Mouse (Mus musculus) hindbrain, embryonic 11.5 days (tissue): ENCODE measurements at regions not wholly inside any gene's neighbourhood (a gene's known extent, or its start where the extent isn't known, plus 50 kb on each side); places are given as distances from the start of the nearest gene placed in this dataset.

Source experiments
- ATAC-seq: fragments of 200-750 bp; cut with Nextera tagmentation; 2 replicates; pipeline ENCODE4 v1.8.0; 2017; ENCODE audit warnings: mild to moderate bottlenecking, moderate TSS enrichment, moderate library complexity; ENCODE audit not compliant: low FRiP score
- DNase-seq: peaks from one replicate; pipeline ENCODE4 v3.0.0-alpha.2; 2015; ENCODE audit warnings: low spot score
- H3K27ac ChIP-seq: fragments of 300-500 bp; sonication (generic); 2 replicates; pipeline ENCODE4 v1.5.1; 2014; ENCODE audit warnings: mild to moderate bottlenecking, low read depth, low read length
- H3K27me3 ChIP-seq: fragments of 300-500 bp; sonication (generic); 2 replicates; pipeline ENCODE4 v1.6.1; 2014; ENCODE audit warnings: mild to moderate bottlenecking, low read length, moderate library complexity, mixed read lengths; ENCODE audit not compliant: control insufficient read depth, insufficient read depth
- H3K36me3 ChIP-seq: fragments of 300-500 bp; sonication (generic); 2 replicates; pipeline ENCODE4 v1.6.1; 2014; ENCODE audit warnings: mild to moderate bottlenecking, low read length, moderate library complexity, mixed read lengths; ENCODE audit not compliant: control insufficient read depth, insufficient read depth
- H3K4me1 ChIP-seq: fragments of 300-500 bp; sonication (generic); replicated peaks from 2 replicates; pipeline ENCODE4 v1.6.1; 2014; ENCODE audit warnings: low read length, mixed read lengths; ENCODE audit not compliant: control insufficient read depth, insufficient read depth
- H3K4me2 ChIP-seq: fragments of 300-500 bp; sonication (generic); replicated peaks from 2 replicates; pipeline ENCODE4 v1.6.1; 2014; ENCODE audit warnings: mild to moderate bottlenecking, low read depth, low read length
- H3K4me3 ChIP-seq: fragments of 300-500 bp; sonication (generic); 2 replicates; pipeline ENCODE4 v1.5.1; 2014; ENCODE audit warnings: low read depth, low read length
- H3K9ac ChIP-seq: fragments of 300-500 bp; sonication (generic); 2 replicates; pipeline ENCODE4 v1.6.1; 2014; ENCODE audit warnings: low read depth, low read length
- H3K9me3 ChIP-seq: fragments of 300-500 bp; sonication (generic); 2 replicates; pipeline ENCODE4 v1.6.1; 2016; ENCODE audit warnings: low read length; ENCODE audit not compliant: control insufficient read depth
- WGBS: fragments of 180-500 bp; shearing (Covaris S2); extraction: QIAGEN DNeasy Blood & Tissue Kit; methylation state at CpG from one replicate; pipeline ENCODE4 v1.1.7; 2014; 5-methylcytosine and 5-hydroxymethylcytosine counted together

GRCm38 (mm10) chr3:35359288-35359687 lies 394.6 kb upstream of the Atp11b start:
- no peak overlapping the region for H3K4me3 ChIP-seq
- no peaks in the 10 kb centered on the region for H3K4me1 ChIP-seq
- no peaks in the 10 kb centered on the region for H3K9me3 ChIP-seq
- H3K9ac ChIP-seq, result no peak overlapping the region
- H3K36me3 ChIP-seq, result no peaks in the 10 kb centered on the region
- no peak for DNase-seq
- no peak for ATAC-seq
- H3K27ac ChIP-seq, result no peak overlapping the region
- H3K27me3 ChIP-seq, result no peaks in the 10 kb centered on the region
- WGBS, result 66% methylated on average over 8 of the region's 8 CpGs
- no peak overlapping the region for H3K4me2 ChIP-seq

DNA sequence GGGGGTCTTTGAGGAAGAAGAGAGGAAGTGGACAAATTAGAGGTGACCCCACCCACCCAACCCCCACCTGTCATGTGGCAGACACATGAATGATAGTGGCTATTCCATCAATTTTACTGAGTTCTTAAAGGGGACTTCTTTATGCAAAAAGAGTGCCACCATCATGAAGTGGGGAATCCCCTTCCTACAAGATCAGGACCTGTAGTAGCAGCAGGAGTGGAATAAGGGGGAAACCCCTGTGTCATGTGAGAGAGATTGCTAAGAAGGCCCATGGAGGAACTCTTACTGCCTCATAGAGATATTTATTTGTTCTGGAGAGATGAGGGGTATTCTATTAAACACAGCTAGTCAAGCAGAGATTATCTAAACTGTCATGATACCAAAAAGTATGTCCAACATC lies 393.4 kb upstream of the Atp11b start:
- no peak for ATAC-seq
- H3K27me3 ChIP-seq, result no peaks in the 10 kb centered on the region
- no peaks in the 10 kb centered on the region for H3K36me3 ChIP-seq
- no peak overlapping the region for H3K9ac ChIP-seq
- H3K4me1 ChIP-seq, result no peaks in the 10 kb centered on the region
- H3K4me3 ChIP-seq, result no peak overlapping the region
- DNase-seq, result no peak
- H3K27ac ChIP-seq, result no peak overlapping the region
- H3K9me3 ChIP-seq, result no peaks in the 10 kb centered on the region
- H3K4me2 ChIP-seq, result no peak overlapping the region

DNA sequence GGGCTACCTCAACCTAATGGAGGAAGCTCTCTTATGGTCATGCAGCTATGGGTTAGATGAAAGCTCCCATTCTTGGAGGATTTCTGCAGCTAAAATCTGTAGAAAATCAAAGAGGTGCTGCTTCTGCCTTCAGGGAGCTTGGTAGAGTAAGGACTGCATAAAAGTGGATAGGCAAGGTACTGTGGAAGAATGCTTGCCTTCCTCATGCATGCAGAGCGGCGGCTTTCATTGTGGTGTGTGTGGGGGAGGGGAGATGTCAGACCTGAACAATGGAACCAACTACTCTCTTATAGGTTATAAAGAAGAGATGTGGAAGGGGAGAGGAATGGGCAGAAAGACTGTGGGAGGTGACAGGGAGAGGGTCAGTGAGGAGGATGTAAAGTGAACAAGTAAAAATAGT lies 392.8 kb upstream of the Atp11b start:
- no peaks in the 10 kb centered on the region for H3K9me3 ChIP-seq

DNA sequence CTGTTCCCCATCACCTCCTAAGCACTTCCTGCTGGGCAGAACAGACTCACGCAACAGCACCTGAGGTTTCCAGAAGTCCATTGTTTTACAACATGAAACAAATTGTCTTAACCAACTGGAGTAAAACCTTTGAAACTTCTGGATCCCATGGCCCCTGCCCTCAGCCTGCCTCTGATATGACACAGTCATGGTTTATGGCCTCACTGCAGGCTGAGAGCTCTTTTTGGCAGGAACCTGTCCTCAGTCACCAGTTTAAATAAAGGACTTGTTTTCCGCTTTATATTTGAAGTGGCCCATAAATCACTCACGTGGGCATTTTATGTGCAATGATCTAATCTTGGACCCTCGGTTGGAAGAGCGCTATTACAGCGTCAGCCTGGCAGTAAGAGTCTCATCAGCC lies 388.5 kb upstream of the Atp11b start:
- 93% methylated on average over 6 of the region's 6 CpGs for WGBS
- H3K9me3 ChIP-seq, result no peaks in the 10 kb centered on the region
- no peak overlapping the region for H3K9ac ChIP-seq
- no peaks in the 10 kb centered on the region for H3K36me3 ChIP-seq
- no peak overlapping the region for H3K27ac ChIP-seq
- H3K27me3 ChIP-seq, result no peaks in the 10 kb centered on the region
- H3K4me1 ChIP-seq, result no peaks in the 10 kb centered on the region
- no peak for ATAC-seq
- H3K4me2 ChIP-seq, result no peak overlapping the region
- DNase-seq, result no peak
- H3K4me3 ChIP-seq, result no peak overlapping the region

More for the DNA sequence above, 392.8 kb upstream of the Atp11b start:
- no peak overlapping the region for H3K27ac ChIP-seq
- H3K4me3 ChIP-seq, result no peak overlapping the region
- ATAC-seq, result no peak
- H3K27me3 ChIP-seq, result no peaks in the 10 kb centered on the region
- H3K9ac ChIP-seq, result no peak overlapping the region
- DNase-seq, result no peak
- 55% methylated on average over 2 of the region's 2 CpGs for WGBS
- H3K36me3 ChIP-seq, result no peaks in the 10 kb centered on the region
- H3K4me2 ChIP-seq, result no peak overlapping the region
- no peaks in the 10 kb centered on the region for H3K4me1 ChIP-seq

GRCm38 (mm10) chr3:35372276-35372675 lies 381.6 kb upstream of the Atp11b start:
- WGBS, result 86% methylated on average over 1 of the region's 1 CpGs
- no peak for ATAC-seq

GRCm38 (mm10) chr3:35387386-35387785 lies 366.5 kb upstream of the Atp11b start:
- H3K4me3 ChIP-seq, result no peak overlapping the region
- 87% methylated on average over 5 of the region's 5 CpGs for WGBS
- no peaks in the 10 kb centered on the region for H3K9me3 ChIP-seq
- DNase-seq (no peak), ATAC-seq (no peak)
- H3K4me1 ChIP-seq, result no peaks in the 10 kb centered on the region
- no peaks in the 10 kb centered on the region for H3K27me3 ChIP-seq
- H3K27ac ChIP-seq, result no peak overlapping the region
- no peak overlapping the region for H3K4me2 ChIP-seq
- H3K36me3 ChIP-seq, result no peaks in the 10 kb centered on the region
- no peak overlapping the region for H3K9ac ChIP-seq

More at GRCm38 (mm10) chr3:35372276-35372675, 381.6 kb upstream of the Atp11b start:
- no peak overlapping the region for H3K4me3 ChIP-seq
- no peaks in the 10 kb centered on the region for H3K36me3 ChIP-seq
- no peaks in the 10 kb centered on the region for H3K9me3 ChIP-seq
- H3K9ac ChIP-seq, result no peak overlapping the region
- DNase-seq, result no peak
- H3K4me2 ChIP-seq, result no peak overlapping the region
- H3K4me1 ChIP-seq, result no peaks in the 10 kb centered on the region
- H3K27ac ChIP-seq, result no peak overlapping the region
- H3K27me3 ChIP-seq, result no peaks in the 10 kb centered on the region

DNA sequence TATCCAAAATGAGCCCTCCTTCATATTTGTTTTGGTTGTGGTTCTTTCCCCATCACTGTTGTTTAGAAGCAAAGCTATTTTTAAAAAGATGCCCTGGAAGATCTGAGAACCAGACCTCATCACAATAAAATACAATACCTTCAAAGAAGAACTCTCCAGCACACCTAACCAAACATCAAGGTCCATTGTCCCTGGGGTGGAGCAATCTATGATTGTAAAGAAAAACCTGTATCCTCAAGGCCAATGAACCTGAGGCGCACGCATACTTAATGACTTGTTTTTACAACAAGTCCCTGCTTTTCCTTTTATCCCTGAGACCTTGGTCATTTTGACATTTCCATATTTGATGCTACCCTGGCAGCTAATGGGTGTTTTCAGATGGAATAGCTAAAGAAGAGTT lies 361.2 kb upstream of the Atp11b start:
- no peaks in the 10 kb centered on the region for H3K4me1 ChIP-seq
- WGBS, result 94% methylated on average over 2 of the region's 2 CpGs

GRCm38 (mm10) chr3:35400213-35400612 lies 353.7 kb upstream of the Atp11b start:
- no peak overlapping the region for H3K4me2 ChIP-seq
- 40% methylated on average over 6 of the region's 6 CpGs for WGBS
- no peaks in the 10 kb centered on the region for H3K36me3 ChIP-seq
- no peaks in the 10 kb centered on the region for H3K9me3 ChIP-seq
- H3K4me1 ChIP-seq, result no peaks in the 10 kb centered on the region
- H3K9ac ChIP-seq, result no peak overlapping the region
- H3K4me3 ChIP-seq, result no peak overlapping the region
- H3K27ac ChIP-seq, result no peak overlapping the region
- no peak for ATAC-seq
- DNase-seq, result peak; percentile 26
- H3K27me3 ChIP-seq, result no peaks in the 10 kb centered on the region

More for the DNA sequence above, 361.2 kb upstream of the Atp11b start:
- Histone ChIP-seq H3K9me3 (no peaks in the 10 kb centered on the region), H3K4me3 (no peak overlapping the region), H3K9ac (no peak overlapping the region), H3K27ac (no peak overlapping the region), H3K27me3 (no peaks in the 10 kb centered on the region), H3K36me3 (no peaks in the 10 kb centered on the region), H3K4me2 (no peak overlapping the region)
- no peak for ATAC-seq
- no peak for DNase-seq

- no peaks in the 10 kb centered on the region for H3K27me3 ChIP-seq
- H3K4me2 ChIP-seq, result no peak overlapping the region
- 90% methylated on average over 10 of the region's 10 CpGs for WGBS
- ATAC-seq (no peak), DNase-seq (peak; percentile 8)
- H3K9ac ChIP-seq, result no peak overlapping the region
- no peaks in the 10 kb centered on the region for H3K4me1 ChIP-seq
- H3K9me3 ChIP-seq, result no peaks in the 10 kb centered on the region
- no peak overlapping the region for H3K4me3 ChIP-seq
- H3K36me3 ChIP-seq, result no peaks in the 10 kb centered on the region
- H3K27ac ChIP-seq, result peak overlapping the region; percentile 85
Observed at GRCm38 (mm10) chr3:35402666-35403065, 351.2 kb upstream of the Atp11b start.
